Mouse (Mus musculus): ENCODE results near the gene Ric8b.

Gene Ric8b

DNA sequence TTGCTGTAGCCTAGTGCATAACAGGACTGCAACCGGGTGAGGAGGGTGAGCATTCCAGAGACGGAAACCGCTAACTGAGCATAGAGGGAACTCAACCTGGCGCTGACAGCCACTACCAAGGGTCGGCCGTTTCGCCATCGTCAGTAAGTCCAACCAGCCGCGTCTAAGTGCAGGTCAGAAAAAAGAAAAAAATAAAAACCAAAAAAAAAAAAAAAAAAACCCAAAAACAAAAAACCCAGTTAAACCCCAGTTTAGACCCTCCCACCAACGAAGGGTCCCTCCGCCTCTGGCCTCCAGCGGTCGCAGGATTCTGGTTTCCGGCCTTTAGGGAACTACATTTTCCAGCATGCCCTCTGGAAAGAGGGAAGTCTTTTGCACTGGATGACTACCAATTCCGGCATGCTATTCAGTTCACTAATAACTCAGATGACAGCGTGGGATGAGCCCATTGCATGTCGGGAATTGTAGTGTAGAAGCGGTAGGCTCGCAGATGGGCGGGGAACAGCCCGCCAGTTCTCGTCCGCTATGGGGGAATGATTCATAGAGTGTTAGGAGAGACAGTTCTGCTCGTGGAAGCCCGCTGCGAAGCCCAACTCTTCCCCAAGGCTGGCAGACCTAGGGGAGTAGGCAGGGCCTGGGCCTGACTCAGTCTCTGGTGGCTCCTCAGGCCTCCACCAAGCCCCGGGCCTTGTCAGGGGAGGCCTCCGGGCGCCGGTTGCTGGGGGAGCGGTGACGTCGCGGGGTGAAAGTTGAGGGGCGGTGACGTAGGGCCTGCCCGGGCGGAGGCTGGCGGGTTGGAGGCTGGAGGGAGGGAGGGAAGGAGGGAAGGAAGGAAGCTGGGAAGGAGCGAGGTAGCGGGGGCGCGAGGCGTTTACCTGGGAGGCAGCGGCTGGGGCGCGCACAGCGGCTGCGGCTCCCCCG lies at the start of gene Ric8b:
Gene Ric8b, plus strand, starts transcription at position 807 of the 921 bp plus-strand sequence.
- DNase-seq (ENCODE audit: low read depth, low spot score), result peak; percentile 98

DNA sequence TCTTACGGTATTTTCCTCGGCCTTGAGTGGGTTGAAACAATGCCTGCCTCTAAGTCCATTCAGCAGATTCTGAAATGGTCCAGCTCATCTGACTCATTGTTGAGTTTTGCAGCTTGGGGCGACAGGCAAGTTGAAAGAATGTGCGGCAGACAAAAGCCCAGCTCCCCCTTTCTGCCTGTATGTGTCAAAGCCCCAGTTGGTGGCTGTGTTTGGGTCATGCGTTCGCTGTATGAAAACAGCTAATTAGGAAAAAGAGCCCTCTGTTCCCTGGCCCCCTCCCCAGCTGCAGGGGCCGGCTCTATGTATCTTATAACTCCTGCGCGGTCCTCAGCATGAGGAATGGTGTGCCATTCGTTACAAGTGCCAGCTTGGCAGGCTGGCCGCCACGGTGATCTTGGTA lies 46.1 kb upstream of the Ric8b start:
- DNase-seq (ENCODE audit: low read depth, low spot score), result no peak

- no peak for DNase-seq (ENCODE audit: low read depth, low spot score)
Measured at GRCm38 (mm10) chr10:84871921-84872320, 45.5 kb upstream of the Ric8b start.

- DNase-seq (ENCODE audit: low read depth, low spot score), result no peak
Measured at GRCm38 (mm10) chr10:84879823-84880571, 37.4 kb upstream of the Ric8b start.

DNA sequence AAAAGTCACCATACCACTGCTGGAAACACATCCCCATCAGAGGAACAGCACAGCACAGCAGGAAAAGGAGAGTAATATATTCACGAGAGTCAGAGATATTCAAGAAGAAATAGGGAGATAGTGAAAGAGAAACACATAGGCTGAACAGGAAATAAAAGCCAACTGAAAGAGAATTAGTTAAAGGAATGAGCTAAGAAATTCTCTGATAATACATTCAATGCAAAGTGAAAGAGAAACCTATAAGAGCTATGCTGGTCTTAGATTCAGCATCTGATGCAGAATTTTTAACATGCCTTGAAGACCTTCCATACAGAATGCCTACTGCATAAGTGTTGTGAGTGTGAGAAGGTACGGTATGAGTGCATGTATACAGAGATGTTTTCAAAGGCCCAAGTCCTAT lies 34.9 kb upstream of the Ric8b start:
- no peak for DNase-seq (ENCODE audit: low read depth, low spot score)

- DNase-seq (ENCODE audit: low read depth, low spot score), result no peak
Measured at GRCm38 (mm10) chr10:84885341-84885884, 32.0 kb upstream of the Ric8b start.

- DNase-seq (ENCODE audit: low read depth, low spot score), result peak; percentile 77
Measured at GRCm38 (mm10) chr10:84886221-84886627, 31.2 kb upstream of the Ric8b start.

GRCm38 (mm10) chr10:84886785-84887184 lies 30.6 kb upstream of the Ric8b start:
- no peak for DNase-seq (ENCODE audit: low read depth, low spot score)

DNA sequence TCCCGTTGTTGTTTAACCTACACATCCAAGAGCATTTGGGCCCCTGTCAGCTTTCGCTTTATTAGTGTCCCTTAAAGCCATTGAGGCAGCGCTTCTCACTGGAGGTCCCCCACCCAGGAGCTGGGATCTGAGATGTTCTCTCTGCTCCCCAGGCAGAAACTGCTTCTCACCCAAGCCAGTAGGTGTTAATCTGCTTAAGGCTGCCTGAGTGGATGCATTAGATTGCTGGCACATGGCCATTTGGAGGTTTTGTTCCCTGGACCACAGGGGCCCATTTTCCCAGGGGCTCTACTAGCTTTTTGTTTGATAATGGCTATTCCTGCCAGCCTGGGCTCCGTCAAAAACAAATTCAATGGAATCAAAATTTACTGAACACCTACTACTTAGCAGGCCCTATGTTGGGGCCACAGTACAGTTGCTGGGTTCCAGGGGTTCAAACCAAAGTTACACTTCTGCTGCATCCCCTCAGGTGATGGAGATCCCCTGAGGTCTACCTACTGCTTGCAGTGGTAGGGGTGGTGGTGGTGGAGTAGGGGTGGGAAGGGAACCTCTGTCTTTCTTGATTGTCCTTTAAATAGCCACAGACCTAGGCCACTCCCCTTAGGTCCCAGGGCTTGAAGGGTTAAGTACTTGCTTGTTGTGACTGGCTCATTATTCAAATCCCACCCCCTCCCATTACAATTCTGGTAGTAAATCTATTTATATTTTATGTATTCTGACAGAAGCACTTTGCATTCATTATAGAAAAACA lies 28.1 kb upstream of the Ric8b start:
- DNase-seq (ENCODE audit: low read depth, low spot score), result no peak

- DNase-seq (ENCODE audit: low read depth, low spot score), result no peak
Measured at GRCm38 (mm10) chr10:84895810-84896358, 21.5 kb upstream of the Ric8b start.

DNA sequence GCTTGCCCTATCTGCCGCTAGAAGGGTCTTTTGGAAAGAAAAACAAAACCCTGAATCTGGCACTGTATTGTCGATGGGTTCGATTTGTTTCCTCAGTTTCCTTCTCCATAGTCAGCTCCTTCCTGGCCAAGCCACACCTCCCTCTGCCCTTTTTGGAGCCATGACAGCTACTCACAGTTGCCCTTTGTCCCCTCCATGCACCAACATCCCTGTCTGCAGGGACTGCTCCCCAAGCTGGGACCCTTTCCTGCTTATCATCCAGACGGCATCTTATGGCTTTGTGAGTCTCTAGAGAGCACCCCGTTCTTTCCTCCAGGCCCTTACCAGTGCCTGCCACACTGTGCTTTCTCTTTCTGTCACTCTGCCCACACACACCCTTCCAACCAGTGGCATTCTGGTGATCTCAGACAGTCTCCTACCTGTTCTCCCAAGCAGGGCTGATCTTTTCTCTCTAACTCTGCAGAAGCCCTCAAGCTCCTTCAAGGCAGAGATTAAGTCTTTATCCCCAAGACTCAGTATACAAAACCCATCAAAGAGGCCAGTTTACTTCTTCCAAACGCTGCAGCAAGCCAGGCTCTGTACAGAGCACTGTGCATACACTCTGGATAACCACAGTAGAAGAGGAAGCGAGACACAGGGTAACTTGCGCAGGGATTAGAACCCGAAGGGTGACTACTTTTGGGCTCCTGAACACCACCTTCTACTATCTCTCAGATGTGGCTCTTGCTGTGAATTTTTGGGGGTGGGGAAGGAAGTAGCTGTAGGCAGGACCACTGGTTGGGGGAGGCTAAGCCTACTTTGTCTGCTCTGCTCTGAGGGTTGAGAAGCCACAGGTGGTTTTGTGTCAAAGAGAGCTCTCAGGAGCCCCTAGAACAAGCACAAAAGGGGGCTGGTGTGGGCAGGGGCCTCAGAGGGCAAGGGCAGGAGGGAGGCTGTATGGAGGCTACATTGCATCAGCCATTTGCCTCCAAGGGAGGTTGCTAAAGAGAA lies 20.2 kb upstream of the Ric8b start:
- no peak for DNase-seq (ENCODE audit: low read depth, low spot score)

GRCm38 (mm10) chr10:84898144-84898979 lies 19.1 kb upstream of the Ric8b start:
- no peak for DNase-seq (ENCODE audit: low read depth, low spot score)

GRCm38 (mm10) chr10:84901676-84902075 lies 15.7 kb upstream of the Ric8b start:
- no peak for DNase-seq (ENCODE audit: low read depth, low spot score)

GRCm38 (mm10) chr10:84902213-84902612 lies 15.2 kb upstream of the Ric8b start:
- DNase-seq (ENCODE audit: low read depth, low spot score), result no peak

DNA sequence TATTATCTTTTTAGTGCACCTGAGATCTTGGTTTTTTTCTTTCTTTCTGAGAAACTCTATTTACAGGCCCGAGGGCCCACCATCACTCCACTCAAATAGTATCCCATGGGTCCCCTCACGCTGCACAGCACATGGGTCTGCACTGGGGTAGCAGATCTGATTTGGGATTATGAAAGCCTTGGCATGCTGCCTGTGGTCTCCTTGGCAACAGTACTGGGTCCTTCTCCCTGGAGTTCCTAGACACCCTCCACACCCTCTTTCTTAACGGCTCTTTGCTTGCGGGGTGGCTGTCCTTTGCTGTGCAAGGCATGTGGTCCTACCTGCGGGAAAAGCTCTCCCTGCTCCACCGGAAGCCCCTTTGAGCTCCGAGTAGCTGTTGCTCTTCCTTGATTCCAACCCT lies 14.1 kb upstream of the Ric8b start:
- DNase-seq (ENCODE audit: low read depth, low spot score), result peak; percentile 15

DNA sequence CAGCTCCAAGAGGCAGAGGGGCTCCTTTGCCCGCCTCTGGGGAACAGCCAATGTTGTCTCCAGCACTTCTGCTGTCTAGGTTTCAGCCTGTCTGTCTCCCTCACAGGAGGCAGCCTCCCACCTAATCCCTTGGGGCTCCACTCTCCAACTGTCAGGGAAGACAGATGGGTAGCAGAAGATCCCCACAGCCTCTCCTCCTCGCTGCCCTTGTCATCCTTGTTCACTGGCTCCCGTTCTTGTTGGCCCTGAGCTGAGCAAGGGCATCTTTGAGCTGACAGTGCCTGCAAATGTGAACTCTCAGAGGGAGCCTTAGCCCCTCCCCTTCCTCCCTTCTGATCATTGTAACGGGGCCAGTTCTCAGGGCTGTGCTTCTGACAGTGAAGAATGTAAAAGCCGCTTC lies 13.7 kb upstream of the Ric8b start:
- DNase-seq (ENCODE audit: low read depth, low spot score), result peak; percentile 51

DNA sequence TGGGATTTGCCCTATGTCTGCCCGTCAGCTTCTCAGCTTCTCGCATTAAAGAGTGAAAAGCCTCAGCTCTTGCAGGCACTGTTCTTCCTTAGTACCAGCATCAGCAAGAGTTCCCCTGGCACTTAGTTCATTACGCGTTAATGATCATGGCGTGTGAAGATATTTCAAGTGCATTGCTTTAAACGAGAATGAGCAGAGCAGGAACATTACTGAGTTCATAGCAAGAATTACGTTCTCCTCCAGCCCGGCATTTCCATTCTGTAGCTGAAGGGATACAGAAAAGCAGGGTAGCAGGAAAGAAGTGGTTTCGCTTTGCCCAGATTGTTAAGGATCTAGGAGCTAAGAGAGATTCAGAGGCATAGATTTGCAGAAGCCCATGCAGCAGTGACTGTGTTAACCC lies 10.5 kb upstream of the Ric8b start:
- DNase-seq (ENCODE audit: low read depth, low spot score), result no peak

DNA sequence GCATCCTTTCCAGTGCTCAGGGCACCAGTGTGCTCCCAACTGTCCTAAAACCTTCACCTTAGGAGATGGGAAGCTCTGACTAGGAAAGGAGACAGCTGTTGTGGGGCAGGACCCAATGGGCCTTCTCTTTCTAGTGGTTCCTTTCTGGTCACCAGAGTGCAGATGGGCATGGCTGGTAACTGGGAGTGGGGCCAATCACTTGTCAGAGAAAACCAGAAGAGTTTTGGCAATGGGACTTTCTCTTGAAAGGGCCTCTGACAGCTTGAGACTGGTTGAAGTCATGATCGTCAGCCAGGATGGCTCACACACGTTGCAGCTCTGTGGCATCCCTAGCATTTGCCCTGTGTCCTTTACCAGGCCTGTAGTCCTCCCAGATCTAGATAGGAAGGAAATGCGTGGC lies 9.4 kb upstream of the Ric8b start:
- no peak for DNase-seq (ENCODE audit: low read depth, low spot score)

GRCm38 (mm10) chr10:84908471-84908870 lies 8.9 kb upstream of the Ric8b start:
- no peak for DNase-seq (ENCODE audit: low read depth, low spot score)

All from ZHBTc4 (cell line).